Mouse (Mus musculus): Measurements from ENCODE around the gene Rps18.
"Not testable (repeated sequence)": the region's sequence is repeated elsewhere in the genome, so short reads cannot be mapped to it uniquely, and the experiment has no call there.

Rps18 gene

GRCm38 (mm10) chr17:33904835-33905234 is 51.0 kb downstream of the Rps18 start, which contains the start of gene Platr17:
TSS of gene Platr17 (plus strand) at chr17:33905135.
- DNase-seq (ENCODE audit: low spot score in 2 of 2) = not testable (repeated sequence)

- DNase-seq (ENCODE audit: low spot score in 2 of 2) = not testable (repeated sequence)
Observed at GRCm38 (mm10) chr17:33903911-33904651, 51.7 kb downstream of the Rps18 start.

- no peak for DNase-seq (ENCODE audit: low spot score in 2 of 2)
Observed at GRCm38 (mm10) chr17:33902491-33902890, 53.3 kb downstream of the Rps18 start.

GRCm38 (mm10) chr17:33902079-33902478 is 53.7 kb downstream of the Rps18 start:
- DNase-seq (ENCODE audit: low spot score in 2 of 2) = no peak

All from left cerebral cortex, adult 9 months (tissue).